Mouse (Mus musculus) liver, postnatal 0 days (tissue): Measurements from ENCODE around the gene Adora3. TPM values are rescaled to one million over a fixed set of nuclear protein-coding genes. Genes with fewer than 3 reads are reported as not detected.
"Not testable (repeated sequence)": the region's sequence is repeated elsewhere in the genome, so short reads cannot be mapped to it uniquely, and the experiment has no call there.

Source experiments
- ATAC-seq: fragments of 200-750 bp; cut with Nextera tagmentation; 2 replicates; pipeline ENCODE4 v1.8.0; 2017; ENCODE audit warnings: mild to moderate bottlenecking, moderate library complexity
- DNase-seq: peaks from one replicate; pipeline ENCODE4 v3.0.0-alpha.2; 2016
- H3K27ac ChIP-seq: fragments of 300-500 bp; sonication (generic); 2 replicates; pipeline ENCODE4 v1.5.1; 2014; ENCODE audit warnings: antibody characterized with exemption, moderate library complexity, mild to moderate bottlenecking, low read depth
- H3K27me3 ChIP-seq: fragments of 300-500 bp; sonication (generic); 2 replicates; pipeline ENCODE4 v1.6.1; 2014; ENCODE audit warnings: low read length, control low read depth, mixed read lengths; ENCODE audit not compliant: insufficient read depth
- H3K36me3 ChIP-seq: fragments of 300-500 bp; sonication (generic); replicated peaks from 2 replicates; pipeline ENCODE4 v1.6.1; 2014; ENCODE audit warnings: mild to moderate bottlenecking, control low read depth, low read length, moderate library complexity, mixed read lengths; ENCODE audit not compliant: insufficient read depth
- H3K4me1 ChIP-seq: fragments of 300-500 bp; sonication (generic); 2 replicates; pipeline ENCODE4 v1.6.1; 2014; ENCODE audit warnings: antibody characterized with exemption, mild to moderate bottlenecking, control low read depth; ENCODE audit not compliant: insufficient read depth
- H3K4me2 ChIP-seq: fragments of 300-500 bp; sonication (generic); 2 replicates; pipeline ENCODE4 v1.6.1; 2014; ENCODE audit warnings: low read depth, mild to moderate bottlenecking, low read length, moderate library complexity, mixed read lengths
- H3K4me3 ChIP-seq: fragments of 300-500 bp; sonication (generic); 2 replicates; pipeline ENCODE4 v1.5.1; 2014; ENCODE audit warnings: low read depth, low read length
- H3K9ac ChIP-seq: fragments of 300-500 bp; sonication (generic); replicated peaks from 2 replicates; pipeline ENCODE4 v1.6.1; 2014; ENCODE audit warnings: mild to moderate bottlenecking, moderate library complexity
- H3K9me3 ChIP-seq: fragments of 300-500 bp; sonication (generic); 2 replicates; pipeline ENCODE4 v1.6.1; 2016; ENCODE audit warnings: mild to moderate bottlenecking, control low read depth, low read length, mixed read lengths
- CTCF ChIP-seq: sonication (generic); IDR thresholded peaks from 2 replicates; pipeline ENCODE4 v1.5.1; 2016; ENCODE audit warnings: antibody characterized with exemption, low read depth
- EP300 ChIP-seq: IDR thresholded peaks from 2 replicates; pipeline ENCODE4 v1.6.1; 2016; ENCODE audit warnings: antibody characterized with exemption, low read depth, mild to moderate bottlenecking
- WGBS: fragments of 180-500 bp; shearing (Covaris S2); extraction: QIAGEN DNeasy Blood & Tissue Kit; methylation state at CpG from one replicate; pipeline ENCODE4 v1.1.7; 2014; ENCODE audit not compliant: insufficient replicate concordance; 5-methylcytosine and 5-hydroxymethylcytosine counted together
- polyA plus RNA-seq: library from polyadenylated mRNA; unstranded; fragments of >200 nt; fragmentation: Nextera tagmentation; extraction: Ambion mirVana; gene quantifications from 2 replicates; pipeline ENCODE4 v1.2.1, GENCODE M21; 2015

Gene Adora3
- polyA plus RNA-seq, 1 experiment from 2014 or later: 0.62 TPM

DNA sequence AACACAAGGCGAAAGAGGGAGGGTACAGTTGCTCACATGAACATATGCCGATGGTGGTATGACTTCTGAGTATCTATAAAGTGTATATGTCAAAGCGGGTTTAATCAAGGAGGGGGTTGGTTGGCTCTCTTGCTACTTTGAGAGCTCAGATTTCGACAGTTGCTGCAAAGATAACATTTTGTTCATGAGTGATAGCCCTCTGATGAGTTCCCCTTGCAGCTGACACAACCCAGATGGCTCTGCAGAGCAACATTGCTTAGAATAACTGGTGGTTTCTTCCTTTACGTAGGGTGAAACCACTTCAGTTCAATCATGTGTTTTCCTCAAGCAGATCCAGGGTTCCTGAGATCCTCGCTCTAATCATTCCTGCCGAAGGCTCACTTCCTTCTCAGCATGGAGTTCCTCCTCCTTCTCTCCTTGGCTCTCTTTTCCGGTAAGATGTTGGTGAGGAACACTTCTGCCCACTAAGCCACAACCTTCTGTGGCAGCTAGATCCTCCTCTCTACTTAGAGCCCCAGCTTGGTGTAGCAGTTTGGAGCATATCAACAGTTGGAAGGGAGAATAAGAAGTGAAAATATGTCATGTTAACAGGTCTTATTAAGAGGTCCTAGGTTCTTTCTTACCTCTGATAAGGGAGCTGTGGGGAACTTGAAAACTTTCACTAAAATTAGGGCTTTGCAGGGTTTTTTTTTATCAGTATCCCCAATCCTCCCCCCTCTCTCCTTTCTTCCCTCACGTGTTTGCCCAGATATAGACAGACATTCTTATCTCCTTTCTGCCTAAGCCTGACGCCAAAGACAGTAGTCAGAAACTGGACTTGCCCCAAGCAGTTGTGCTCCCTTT lies 43.4 kb downstream of the Adora3 start:
- Histone ChIP-seq H3K4me3 (no peak overlapping the region), H3K4me1 (peaks cover 26% of the 10 kb centered on the region), H3K36me3 (no peaks in the 10 kb centered on the region), H3K27ac (peak overlapping the region; percentile 57), H3K27me3 (no peaks in the 10 kb centered on the region), H3K9ac (peak overlapping the region; percentile 7; the same call in 1 of the 2 replicates), H3K9me3 (no peaks in the 10 kb centered on the region), H3K4me2 (peak overlapping the region; percentile 56)
- 29% methylated on average over 10 of the region's 10 CpGs for WGBS
- no peak; the same call in 1 of the 2 replicates for ATAC-seq
- DNase-seq: no peak
- TF ChIP-seq CTCF: no peak
- TF ChIP-seq EP300: peak; percentile 38; the same call in 1 of the 2 replicates

- no peak for ATAC-seq
- Histone ChIP-seq H3K27me3 (no peaks in the 10 kb centered on the region), H3K9ac (no peak overlapping the region)
Measured at GRCm38 (mm10) chr3:105915281-105915680, 44.6 kb downstream of the Adora3 start.

GRCm38 (mm10) chr3:105916455-105916854 lies 45.8 kb downstream of the Adora3 start:
- H3K9ac ChIP-seq, H3K9me3 ChIP-seq, H3K4me3 ChIP-seq, H3K4me2 ChIP-seq, H3K27me3 ChIP-seq, DNase-seq, H3K36me3 ChIP-seq, ATAC-seq, H3K27ac ChIP-seq: not testable (repeated sequence)
- H3K4me1 ChIP-seq: peaks cover 26% of the 10 kb centered on the region

More at GRCm38 (mm10) chr3:105915281-105915680, 44.6 kb downstream of the Adora3 start:
- TF ChIP-seq EP300 (no peak), CTCF (no peak)
- Histone ChIP-seq H3K9me3 (no peaks in the 10 kb centered on the region), H3K4me2 (no peak overlapping the region), H3K27ac (peak overlapping the region; percentile 48; the same call in 1 of the 2 replicates), H3K4me1 (peaks cover 26% of the 10 kb centered on the region), H3K4me3 (no peak overlapping the region), H3K36me3 (no peaks in the 10 kb centered on the region)
- WGBS: 29% methylated on average over 1 of the region's 1 CpGs
- DNase-seq: no peak

GRCm38 (mm10) chr3:105917656-105918354 lies 47.1 kb downstream of the Adora3 start:
- no peaks in the 10 kb centered on the region for H3K9me3 ChIP-seq
- TF ChIP-seq CTCF: no peak
- TF ChIP-seq EP300: no peak
- WGBS: 38% methylated on average over 10 of the region's 10 CpGs
- ATAC-seq: peak; percentile 44; the same call in 1 of the 2 replicates
- H3K27me3 ChIP-seq: no peaks in the 10 kb centered on the region
- no peaks in the 10 kb centered on the region for H3K36me3 ChIP-seq
- no peak overlapping the region for H3K27ac ChIP-seq
- no peak overlapping the region for H3K9ac ChIP-seq
- H3K4me1 ChIP-seq: peaks cover 21% of the 10 kb centered on the region
- DNase-seq: no peak
- H3K4me2 ChIP-seq: no peak overlapping the region
- H3K4me3 ChIP-seq: no peak overlapping the region

DNA sequence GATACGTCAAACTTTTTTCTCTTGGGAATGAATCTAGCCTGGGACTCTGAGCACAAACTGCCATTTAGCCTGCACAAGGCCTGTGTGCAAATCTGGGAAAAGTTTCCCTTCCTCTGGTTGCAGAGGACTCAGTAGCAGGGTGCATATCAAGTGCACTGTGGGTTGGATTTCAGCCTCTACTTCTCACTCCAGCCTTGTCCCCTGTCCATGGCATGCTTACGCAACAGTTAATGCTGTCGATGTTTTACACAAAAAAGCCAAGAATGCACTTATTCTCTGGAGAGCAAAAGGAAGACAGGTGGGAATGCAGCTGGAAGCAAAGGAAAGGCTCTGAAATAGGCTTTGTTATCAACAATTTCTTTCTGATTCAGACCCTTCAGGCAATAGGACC lies 47.7 kb downstream of the Adora3 start:
- Histone ChIP-seq H3K9me3 (no peaks in the 10 kb centered on the region), H3K27ac (no peak overlapping the region), H3K9ac (no peak overlapping the region), H3K36me3 (no peaks in the 10 kb centered on the region), H3K4me3 (no peak overlapping the region), H3K4me2 (no peak overlapping the region), H3K4me1 (peaks cover 19% of the 10 kb centered on the region), H3K27me3 (no peaks in the 10 kb centered on the region)
- ATAC-seq (no peak), DNase-seq (no peak)
- 50% methylated on average over 3 of the region's 3 CpGs for WGBS
- no peak for TF ChIP-seq EP300
- no peak for TF ChIP-seq CTCF

GRCm38 (mm10) chr3:105920743-105921142 lies 50.1 kb downstream of the Adora3 start:
- not testable (repeated sequence) for H3K36me3 ChIP-seq, H3K9me3 ChIP-seq, DNase-seq, ATAC-seq, H3K4me1 ChIP-seq, H3K4me3 ChIP-seq, H3K27me3 ChIP-seq, H3K27ac ChIP-seq, H3K9ac ChIP-seq, H3K4me2 ChIP-seq
